Mouse (Mus musculus) adrenal gland, postnatal 4 days (tissue): ENCODE data around the gene Nrde2. TPM values are rescaled to one million over a fixed set of nuclear protein-coding genes. Genes with fewer than 3 reads are reported as not detected.
"Not testable (repeated sequence)": the region's sequence is repeated elsewhere in the genome, so short reads cannot be mapped to it uniquely, and the experiment has no call there.

Source experiments
- DNase-seq, 2 experiments: peaks; one replicate each; pipeline ENCODE4 v3.0.0; 2021 to 2022; ENCODE audit warnings: low spot score in 2 of 2, mixed read lengths in 2 of 2
- long read RNA-seq, 2 experiments: library from polyadenylated mRNA; stranded (forward); transcript quantifications; one replicate each; pipeline ENCODE4 v2.0.0; 2021
- total RNA-seq, 2 experiments: library from RNA; stranded (reverse); gene quantifications; 2 replicates each; pipeline ENCODE4 v1.2.3; 2021

The Nrde2 gene
- 10 to 100 TPM; 30.7 to 32.5 TPM for total RNA-seq
- long read RNA-seq, experiment 1, transcript Nrde2-201 (14 exons, 3,718 nt) = major isoform, 10 of 18 reads
- long read RNA-seq, experiment 1, partial matches to known transcripts = 6 of 18 reads
- long read RNA-seq, experiment 1, other reads (novel, unspliced or antisense) = 2 of 18 reads
- long read RNA-seq, experiment 2, transcript Nrde2-201 (14 exons, 3,718 nt) = major isoform, 29 of 62 reads
- long read RNA-seq, experiment 2, partial matches to known transcripts = 10 of 62 reads
- long read RNA-seq, experiment 2, other reads (novel, unspliced or antisense) = 23 of 62 reads

- DNase-seq = peak; percentile 60 to 75
Measured at GRCm38 (mm10) chr12:100159261-100159975, at the start of gene Nrde2. Gene Nrde2, minus strand, starts transcription at chr12:100159653.

GRCm38 (mm10) chr12:100206926-100207325 is 47.5 kb upstream of the Nrde2 start:
- no peak for DNase-seq

GRCm38 (mm10) chr12:100206521-100206920 is 47.1 kb upstream of the Nrde2 start:
- DNase-seq = no peak

- DNase-seq = no peak
Measured at GRCm38 (mm10) chr12:100205156-100205555, 45.7 kb upstream of the Nrde2 start.

- DNase-seq = no peak
Measured at GRCm38 (mm10) chr12:100203759-100204158, 44.3 kb upstream of the Nrde2 start.

- peak; percentile 65 to 81 for DNase-seq
Measured at GRCm38 (mm10) chr12:100201838-100202237, 42.4 kb upstream of the Nrde2 start.

GRCm38 (mm10) chr12:100201363-100201711 is 41.9 kb upstream of the Nrde2 start:
- DNase-seq = no peak

- no peak for DNase-seq
Measured at GRCm38 (mm10) chr12:100200645-100201362, 41.4 kb upstream of the Nrde2 start.

GRCm38 (mm10) chr12:100199891-100200644 is 40.6 kb upstream of the Nrde2 start:
- peak; percentile 43 to 54 for DNase-seq

- peak; percentile 86 to 90 for DNase-seq
Measured at GRCm38 (mm10) chr12:100198967-100199660, 39.7 kb upstream of the Nrde2 start, which contains the start of gene Calm1. Gene Calm1, plus strand, starts transcription at chr12:100199435.

- no peak for DNase-seq
Measured at GRCm38 (mm10) chr12:100196786-100197185, 37.3 kb upstream of the Nrde2 start.

GRCm38 (mm10) chr12:100194181-100194580 is 34.7 kb upstream of the Nrde2 start:
- DNase-seq = no peak

GRCm38 (mm10) chr12:100190802-100191201 is 31.3 kb upstream of the Nrde2 start:
- no peak for DNase-seq

- DNase-seq = no peak
Measured at GRCm38 (mm10) chr12:100187756-100188430, 28.4 kb upstream of the Nrde2 start.

GRCm38 (mm10) chr12:100187013-100187755 is 27.7 kb upstream of the Nrde2 start:
- peak; percentile 98 to 99 for DNase-seq

- DNase-seq = no peak
Measured at GRCm38 (mm10) chr12:100186376-100186775, 26.9 kb upstream of the Nrde2 start.

- DNase-seq = no peak
Measured at GRCm38 (mm10) chr12:100185897-100186296, 26.4 kb upstream of the Nrde2 start.

- DNase-seq = not testable (repeated sequence)
Measured at GRCm38 (mm10) chr12:100184976-100185375, 25.5 kb upstream of the Nrde2 start.

GRCm38 (mm10) chr12:100183970-100184369 is 24.5 kb upstream of the Nrde2 start:
- no peak for DNase-seq
